Mouse (Mus musculus) kidney, postnatal 25 days (tissue): Measurements from ENCODE around the gene Olfr764-ps1.
"Not testable (repeated sequence)": the region's sequence is repeated elsewhere in the genome, so short reads cannot be mapped to it uniquely, and the experiment has no call there.

Source experiments
- DNase-seq, 2 experiments: peaks; one replicate each; pipeline ENCODE4 v3.0.0; 2021; ENCODE audit warnings: mixed read lengths in 2 of 2

The Olfr764-ps1 gene

DNA sequence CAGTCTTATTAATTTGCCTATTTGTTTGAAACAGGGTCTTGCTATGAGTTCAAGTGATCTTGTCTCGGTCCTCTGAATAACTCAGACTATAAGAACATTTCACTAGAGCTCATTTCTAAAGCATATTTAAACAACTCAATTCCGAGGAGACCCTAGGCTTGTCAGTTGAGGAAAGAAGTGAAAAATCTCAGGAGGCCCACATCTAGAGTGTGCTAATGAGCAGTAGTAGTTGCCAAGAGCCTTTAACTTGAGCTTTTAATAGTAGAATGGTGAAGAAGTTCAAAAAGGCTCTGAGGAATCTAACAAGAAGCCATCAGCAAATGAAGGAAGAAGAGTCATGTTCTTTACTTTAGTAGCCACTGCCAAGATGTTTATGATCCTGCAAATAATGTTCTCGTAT, at the start of gene Olfr764-ps1:
Gene Olfr764-ps1, minus strand, starts transcription at position 101 of the 400 bp plus-strand sequence.
- no peak for DNase-seq

DNA sequence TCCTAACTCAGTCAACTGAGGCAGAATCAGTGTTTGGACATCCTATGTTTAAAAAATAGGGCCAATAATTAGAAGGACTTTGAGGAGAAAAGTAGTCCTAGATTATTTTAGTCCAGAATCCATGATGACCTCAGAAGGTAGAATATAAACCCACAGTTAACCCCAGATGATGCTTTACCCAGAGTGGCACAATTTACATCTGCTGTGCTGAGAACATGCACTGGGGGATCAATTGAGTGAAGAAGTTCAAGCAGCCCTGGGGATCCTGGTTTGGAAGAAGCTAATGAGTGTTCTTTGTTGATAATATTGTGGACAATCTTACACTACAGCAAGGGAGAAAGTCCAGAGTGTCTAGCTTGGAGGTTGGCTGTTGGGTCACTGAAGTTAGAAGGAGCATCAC, 43.1 kb upstream of the Olfr764-ps1 start, which contains the start of gene Olfr767:
Gene Olfr767, minus strand, starts transcription at position 101 of the 400 bp plus-strand sequence.
- DNase-seq = not testable (repeated sequence)

DNA sequence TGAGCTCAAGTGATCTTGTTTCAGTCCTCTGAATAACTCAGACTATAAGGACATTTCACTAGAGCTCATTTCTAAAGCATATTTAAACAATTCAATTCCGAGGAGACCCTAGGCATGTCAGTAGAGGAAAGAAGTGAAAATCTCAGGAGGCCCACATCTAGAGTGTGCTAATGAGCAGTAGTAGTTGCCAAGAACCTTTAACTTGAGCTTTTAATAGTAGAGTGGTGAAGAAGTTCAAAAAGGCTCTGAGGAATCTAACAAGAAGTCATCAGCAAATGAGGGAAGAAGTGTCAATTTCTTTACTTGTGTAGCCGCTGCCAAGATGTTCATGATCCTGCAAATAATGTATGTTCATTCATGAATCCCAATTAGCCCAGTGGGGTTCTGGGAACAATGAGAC, 29.2 kb upstream of the Olfr764-ps1 start, which contains the start of gene Olfr766-ps1:
Gene Olfr766-ps1, minus strand, starts transcription at position 101 of the 400 bp plus-strand sequence.
- no peak for DNase-seq

DNA sequence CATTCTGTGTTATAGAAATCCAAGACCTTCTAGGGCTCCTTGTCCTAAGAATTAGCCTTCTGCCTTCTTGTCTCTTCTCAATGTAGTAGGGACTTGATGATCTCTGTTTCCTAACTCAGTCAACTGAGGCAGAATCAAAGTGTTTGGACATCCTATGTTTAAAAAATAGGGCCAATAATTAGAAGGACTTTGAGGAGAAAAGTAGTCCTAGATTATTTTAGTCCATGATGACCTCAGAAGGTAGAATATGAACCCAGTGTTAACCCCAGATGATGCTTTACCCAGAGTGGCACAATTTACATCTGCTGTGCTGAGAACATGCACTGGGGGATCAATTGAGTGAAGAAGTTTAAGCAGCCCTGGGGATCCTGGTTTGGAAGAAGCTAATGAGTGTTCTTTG, 10.2 kb upstream of the Olfr764-ps1 start, which contains the start of gene Olfr765:
Gene Olfr765, minus strand, starts transcription at position 101 of the 400 bp plus-strand sequence.
- not testable (repeated sequence) for DNase-seq

DNA sequence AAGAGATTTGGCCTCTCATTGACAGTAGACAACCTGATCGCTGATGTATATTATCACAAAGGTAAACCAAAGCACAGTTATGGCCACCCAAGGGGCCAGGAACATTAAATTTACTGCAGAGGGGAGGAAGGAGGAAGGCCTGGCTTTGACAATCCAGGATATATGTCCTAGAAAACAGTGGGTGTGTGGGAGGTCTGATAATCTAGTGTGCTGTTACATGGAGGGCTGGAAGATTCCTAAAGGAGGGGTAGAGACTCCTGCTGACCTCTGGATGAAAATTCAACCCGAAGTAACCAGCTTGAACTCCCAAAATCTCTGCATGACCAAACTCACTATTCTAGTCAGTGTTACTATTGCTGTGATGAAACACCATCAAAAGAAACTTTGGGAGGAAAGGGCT, 11.4 kb downstream of the Olfr764-ps1 start:
- no peak for DNase-seq

DNA sequence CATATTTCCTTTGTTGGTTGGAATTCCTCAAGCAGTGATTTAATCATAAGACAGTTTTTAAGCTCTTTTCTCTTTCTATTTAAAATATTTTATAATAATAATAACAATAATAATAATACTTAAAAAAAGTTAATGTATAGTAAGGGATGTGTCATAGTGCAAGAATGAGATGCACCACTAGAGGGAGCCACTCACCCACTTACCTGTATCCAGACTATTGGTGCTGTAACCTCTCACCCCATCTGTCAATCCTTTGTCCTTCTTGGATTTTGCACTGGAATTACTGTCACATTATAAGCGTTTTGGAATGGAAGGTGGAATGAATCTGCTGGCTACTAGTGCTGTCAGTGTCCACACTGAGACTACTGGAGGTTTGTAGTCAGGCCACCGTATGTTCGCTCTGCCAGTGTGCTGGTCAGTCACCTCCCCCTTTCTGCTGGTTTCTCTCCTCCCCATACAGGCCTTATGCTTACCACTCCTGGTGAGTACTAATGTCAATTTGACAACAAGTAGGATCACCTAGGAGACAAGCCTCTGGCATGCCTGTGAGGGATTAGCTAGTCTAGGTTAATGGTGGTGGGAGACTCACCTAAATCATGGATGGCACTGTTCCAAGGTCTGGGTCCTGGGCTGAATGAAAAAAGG, 13.6 kb downstream of the Olfr764-ps1 start:
- DNase-seq = peak; percentile 38 to 66

DNA sequence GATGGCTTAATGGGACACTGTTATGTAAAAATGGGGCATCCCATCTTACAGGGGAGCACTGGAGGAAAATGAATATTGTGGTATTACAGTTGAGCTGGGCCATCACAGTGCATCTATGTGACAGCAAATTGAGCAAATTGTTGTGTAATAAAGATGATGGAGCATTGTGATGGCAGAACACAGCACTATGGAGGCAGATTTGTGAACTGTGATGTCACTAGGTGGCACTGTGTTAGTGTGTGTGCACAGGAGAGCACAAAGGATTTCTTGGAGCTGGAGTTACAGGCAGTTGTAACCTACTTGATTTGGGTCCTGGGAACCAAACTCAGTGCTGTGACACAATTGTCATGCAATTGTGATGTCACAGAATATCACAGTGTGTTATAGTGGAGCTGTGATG, 16.4 kb downstream of the Olfr764-ps1 start:
- no peak for DNase-seq

DNA sequence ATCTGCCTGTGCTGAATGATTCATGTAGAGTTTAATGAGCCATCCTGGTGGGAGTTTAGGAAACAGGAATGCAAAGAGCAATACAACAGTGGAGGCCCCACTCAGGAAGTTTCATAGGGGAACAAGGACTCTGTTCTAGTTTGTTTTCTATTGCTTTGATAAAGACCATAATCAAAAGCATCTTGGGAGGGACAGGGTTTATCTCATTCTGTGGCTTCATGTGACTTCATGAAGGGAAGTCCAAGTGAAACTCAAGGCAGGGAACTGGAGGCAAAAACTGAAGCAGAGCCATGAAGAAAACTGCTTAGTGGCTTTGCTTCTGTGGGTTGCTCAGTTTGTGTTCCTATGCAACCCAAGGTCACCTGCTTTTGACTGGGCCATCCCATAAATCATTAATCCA, 25.2 kb downstream of the Olfr764-ps1 start:
- no peak for DNase-seq

DNA sequence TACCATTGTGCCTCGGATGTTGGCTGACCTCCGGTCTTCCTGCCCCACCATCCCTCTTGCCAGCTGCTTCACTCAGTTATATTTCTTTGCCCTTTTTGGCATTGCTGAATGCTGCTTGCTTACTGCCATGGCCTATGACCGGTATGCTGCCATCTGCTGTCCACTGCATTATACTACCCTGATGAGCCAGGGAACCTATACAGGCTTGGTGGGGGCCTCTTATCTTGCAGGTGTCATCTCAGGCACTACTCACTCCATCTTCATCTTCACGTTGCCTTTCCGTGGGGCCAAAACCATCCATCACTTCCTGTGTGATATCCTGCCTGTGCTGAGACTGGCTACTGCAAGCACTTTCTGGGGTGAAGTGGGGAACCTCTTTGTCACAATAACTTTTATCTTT, 28.2 kb downstream of the Olfr764-ps1 start:
- not testable (repeated sequence) for DNase-seq

DNA sequence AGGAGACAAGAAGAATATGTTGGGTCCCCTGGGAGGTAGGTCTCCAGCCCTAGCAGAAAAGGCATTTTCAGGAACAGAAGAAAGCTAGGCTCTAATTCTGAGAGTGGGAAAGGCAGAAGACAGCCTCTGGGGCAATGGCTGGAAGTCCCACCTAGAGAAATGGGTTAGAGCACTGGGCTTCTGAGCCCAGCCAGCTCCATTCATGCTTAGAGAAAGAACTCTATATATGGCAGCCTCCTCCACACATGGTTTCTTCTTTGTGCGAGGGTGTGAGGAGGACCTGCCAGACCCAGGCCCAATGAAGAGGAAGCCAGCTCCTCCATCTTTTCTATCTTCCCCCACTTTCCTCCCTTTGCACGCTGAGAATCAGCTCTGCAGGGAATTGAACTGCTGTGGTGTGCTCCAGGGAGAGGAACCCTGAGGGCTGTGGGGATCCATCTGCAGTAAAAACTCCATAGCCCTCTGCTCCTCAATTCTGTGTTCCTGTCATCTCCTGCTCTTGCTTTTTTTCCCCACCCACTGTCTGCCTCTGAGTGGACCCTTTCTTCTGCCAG, 29.3 kb downstream of the Olfr764-ps1 start, which contains the start of gene Olfr763:
Gene Olfr763, plus strand, starts transcription at position 504 of the 554 bp plus-strand sequence.
- DNase-seq = no peak

DNA sequence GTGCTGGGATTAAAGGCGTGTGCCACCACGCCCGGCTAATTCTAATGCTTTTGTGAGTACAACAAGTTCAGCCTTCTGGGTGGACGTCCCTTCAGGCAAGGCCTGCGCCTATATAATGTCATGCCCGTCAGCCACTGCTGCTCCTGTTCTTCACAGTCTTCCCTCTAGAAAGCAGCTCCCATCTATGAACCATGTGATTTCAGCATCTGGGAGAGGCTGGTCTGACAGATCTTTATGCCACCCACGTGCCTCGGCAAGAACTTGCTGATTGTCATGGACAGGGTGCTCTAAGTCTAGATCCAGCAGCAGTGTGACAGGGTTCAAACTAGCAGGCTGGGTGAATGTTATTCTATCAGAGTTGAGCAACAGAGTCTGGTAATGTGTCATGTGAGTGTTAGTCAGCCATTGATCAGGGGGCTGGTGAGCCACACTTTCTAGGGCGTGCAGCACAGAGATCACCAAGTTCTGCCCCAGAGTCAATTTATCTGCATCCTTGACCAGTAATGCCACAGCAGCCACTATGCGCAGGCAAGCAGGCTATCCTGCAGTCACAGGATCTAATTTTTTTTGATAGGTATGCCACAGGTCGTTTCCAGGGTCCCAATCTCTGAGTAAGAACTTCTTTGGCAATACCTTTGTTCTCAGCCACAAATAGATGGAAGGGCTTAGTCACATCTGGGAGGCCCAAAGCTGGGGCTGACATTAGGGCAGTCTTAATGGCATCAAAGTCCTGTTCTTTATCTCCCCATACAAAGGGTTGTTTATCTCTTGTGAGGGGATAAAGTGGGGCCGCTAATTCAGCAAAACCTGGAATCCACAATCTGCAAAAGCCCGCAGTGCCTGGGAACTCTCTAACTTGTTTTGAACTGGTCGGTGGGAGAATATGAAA, 35.4 kb downstream of the Olfr764-ps1 start:
- DNase-seq = no peak

DNA sequence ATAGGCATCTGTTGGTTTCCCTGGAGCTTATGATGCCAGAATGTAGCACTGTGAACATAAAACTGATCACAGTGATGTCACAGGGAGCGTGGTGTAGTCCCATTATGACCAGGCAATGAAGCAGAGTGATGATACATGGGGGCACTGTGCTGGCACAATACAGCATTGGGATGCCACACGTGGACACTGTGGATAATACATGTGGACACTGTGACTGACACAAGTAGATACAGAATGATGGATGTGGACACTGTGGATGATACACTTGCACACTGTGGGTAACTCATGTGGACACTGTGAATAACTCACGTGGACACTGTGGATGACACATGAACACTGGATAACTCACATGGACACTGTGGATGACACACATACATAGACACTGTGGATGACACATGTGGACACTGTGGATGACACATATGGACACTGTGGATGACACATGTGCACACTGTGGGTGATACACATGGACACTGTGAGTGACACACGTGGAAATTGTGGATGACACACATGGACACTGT, 43.1 kb downstream of the Olfr764-ps1 start:
- DNase-seq = no peak

DNA sequence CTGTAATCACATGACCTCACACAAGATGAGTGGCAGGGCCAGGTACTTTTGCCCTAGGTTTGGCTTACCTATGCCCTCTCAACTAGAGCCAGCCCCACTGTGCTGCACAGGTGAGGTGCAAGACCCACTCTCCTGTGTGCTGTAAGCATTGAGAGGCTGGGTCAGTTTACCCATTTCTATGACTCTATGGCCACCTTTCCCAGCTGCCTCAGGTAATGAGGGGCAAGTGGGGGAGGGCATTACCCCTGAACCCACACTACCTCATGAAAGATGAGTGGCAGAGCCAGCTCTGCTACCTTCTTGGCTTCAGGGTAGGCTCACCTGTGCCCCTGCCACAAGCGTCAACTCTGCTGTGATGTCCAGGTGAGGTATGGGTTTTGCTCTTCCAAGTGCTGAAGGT, 43.9 kb downstream of the Olfr764-ps1 start:
- DNase-seq = no peak

DNA sequence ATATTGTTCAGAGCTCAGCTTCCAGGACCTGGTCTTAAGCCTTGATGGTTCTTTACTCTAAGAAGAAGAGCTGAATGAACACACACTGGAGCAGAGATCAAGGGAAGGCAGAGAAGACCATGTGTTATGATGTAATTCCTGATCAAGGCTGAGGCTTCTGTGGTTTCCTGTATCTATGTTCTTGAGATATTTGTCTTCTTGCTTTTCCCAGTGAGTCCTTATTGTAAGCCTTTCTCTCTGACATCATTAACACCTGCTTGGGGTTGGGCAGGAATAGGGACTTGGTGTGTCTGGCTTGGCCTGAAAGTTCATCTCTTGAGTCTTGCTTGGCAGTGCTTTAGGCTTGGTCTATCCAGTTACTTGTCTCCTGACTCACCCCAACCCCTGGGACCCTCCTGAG, 48.7 kb downstream of the Olfr764-ps1 start:
- DNase-seq = no peak

DNA sequence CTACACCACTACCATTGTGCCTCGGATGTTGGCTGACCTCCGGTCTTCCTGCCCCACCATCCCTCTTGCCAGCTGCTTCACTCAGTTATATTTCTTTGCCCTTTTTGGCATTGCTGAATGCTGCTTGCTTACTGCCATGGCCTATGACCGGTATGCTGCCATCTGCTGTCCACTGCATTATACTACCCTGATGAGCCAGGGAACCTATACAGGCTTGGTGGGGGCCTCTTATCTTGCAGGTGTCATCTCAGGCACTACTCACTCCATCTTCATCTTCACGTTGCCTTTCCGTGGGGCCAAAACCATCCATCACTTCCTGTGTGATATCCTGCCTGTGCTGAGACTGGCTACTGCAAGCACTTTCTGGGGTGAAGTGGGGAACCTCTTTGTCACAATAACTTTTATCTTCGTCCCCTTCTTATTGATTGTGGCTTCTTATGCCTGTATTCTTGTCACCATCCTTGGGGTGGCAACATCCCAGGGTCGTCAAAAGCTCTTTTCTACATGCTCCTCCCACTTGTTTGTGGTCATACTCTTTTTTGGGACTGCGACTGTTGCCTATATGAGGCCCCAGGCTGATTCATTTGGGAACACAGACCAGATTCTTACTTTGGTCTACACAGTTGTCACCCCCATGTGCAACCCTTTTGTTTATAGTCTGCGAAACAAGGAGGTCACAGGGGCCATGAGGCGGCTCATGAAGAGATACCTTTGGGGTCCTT, 49.4 kb downstream of the Olfr764-ps1 start:
- not testable (repeated sequence) for DNase-seq

DNA sequence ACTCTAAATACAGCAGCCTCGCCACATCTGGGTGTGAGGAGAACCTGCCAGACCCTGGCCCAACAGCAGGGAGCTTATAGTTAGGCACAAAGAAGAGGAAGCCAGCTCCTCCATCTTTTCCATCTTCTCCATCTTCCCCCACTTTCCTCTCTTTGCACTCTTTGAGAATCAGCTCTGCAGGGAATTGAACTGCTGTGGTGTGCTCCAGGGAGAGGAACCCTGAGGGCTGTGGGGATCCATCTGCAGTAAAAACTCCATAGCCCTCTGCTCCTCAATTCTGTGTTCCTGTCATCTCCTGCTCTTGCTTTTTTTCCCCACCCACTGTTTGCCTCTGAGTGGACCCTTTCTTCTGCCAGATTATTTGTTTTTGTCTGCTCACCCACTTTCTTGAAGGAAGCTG, 50.6 kb downstream of the Olfr764-ps1 start, which contains the start of gene Olfr9:
Gene Olfr9, plus strand, starts transcription at position 301 of the 400 bp plus-strand sequence.
- DNase-seq = not testable (repeated sequence)
